16 mouse cellular contexts compared by ENCODE assay signal in the genomic region with DNA sequence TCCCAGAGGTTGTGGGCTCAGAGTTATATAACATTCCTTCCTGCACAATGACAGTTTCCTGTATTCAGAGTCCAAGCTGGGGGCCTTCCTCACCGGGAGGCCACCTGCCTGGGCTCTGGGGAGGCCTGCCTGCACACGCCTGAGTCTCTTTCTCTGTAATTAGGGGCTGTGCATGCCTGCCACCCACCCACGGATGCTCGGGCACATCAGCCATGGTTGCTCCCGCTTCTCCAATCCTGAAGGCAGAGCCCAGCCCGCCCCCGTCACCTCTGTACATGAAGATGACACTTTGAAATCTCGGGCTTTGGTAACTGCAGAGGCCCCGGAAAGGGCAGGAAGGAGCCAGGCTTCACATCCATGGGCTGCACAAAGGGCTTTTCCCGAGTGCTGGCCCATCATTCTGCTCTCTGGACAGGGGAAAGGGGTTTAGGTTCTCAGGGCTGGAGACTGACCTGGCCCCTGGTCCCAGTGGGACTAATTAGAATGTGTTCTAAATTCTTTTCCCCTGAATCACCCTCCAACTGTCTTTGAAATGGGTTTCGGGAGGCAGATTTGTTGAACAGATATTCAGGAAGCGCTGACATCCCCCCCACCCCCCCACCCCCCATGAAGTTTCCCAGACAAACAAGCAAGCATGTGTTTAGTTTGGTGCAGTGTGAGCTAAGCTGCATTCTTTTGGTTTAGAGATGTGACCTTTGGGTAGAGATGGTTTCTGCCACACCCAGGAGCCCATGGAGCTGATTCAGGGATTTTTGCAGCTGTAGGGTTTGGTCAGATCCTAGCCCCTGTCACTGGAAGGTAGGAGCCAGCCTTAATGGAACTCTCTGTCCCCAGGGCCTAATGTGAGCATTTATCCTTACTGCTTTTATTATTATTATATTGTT. TPM values are rescaled to one million over a fixed set of nuclear protein-coding genes. Genes with fewer than 3 reads are reported as not detected.
DNase-seq lines count a peak whose midpoint lies in the region; ATAC-seq lines count a peak whose summit lies in the region.
"Had no signal": no experiment of that assay in that cellular context is flagged by ENCODE, and none has a peak within 500 bp of the region (broad histone marks: within the 10 kb centered on the region; RNA-seq: fewer than 3 reads in every experiment).

No protein-coding gene starts in this region.

- ATAC-seq in forebrain, embryonic 12.5 days (ENCODE audit: low FRiP score): peak; percentile 5; the same call in 1 of the 2 replicates
- no peak for ATAC-seq in forebrain, embryonic 15.5 days (replicated peaks)
- ATAC-seq in midbrain, embryonic 11.5 days (ENCODE audit: low FRiP score): no peak
- peak; percentile 50; the same call in 1 of the 2 replicates for ATAC-seq in embryonic facial prominence, embryonic 11.5 days (replicated peaks; ENCODE audit: insufficient number of reproducible peaks, low FRiP score, low TSS enrichment, low read depth)

- no peak overlapping the region for H3K27ac ChIP-seq in forebrain, embryonic 12.5 days
- H3K27ac ChIP-seq in forebrain, embryonic 15.5 days (replicated peaks): no peak overlapping the region
- peak overlapping the region; percentile 28 for H3K27ac ChIP-seq in midbrain, embryonic 10.5 days (replicated peaks)
- no peak overlapping the region for H3K27ac ChIP-seq in midbrain, embryonic 11.5 days (ENCODE audit: low read depth, low read length)
- H3K27ac ChIP-seq in embryonic facial prominence, embryonic 11.5 days (replicated peaks; ENCODE audit: low read depth, low read length): no peak overlapping the region
- H3K27ac ChIP-seq: forebrain, embryonic 10.5 days; liver, embryonic 15.5 days had no signal

- DNase-seq in midbrain, embryonic 10.5 days (ENCODE audit: low spot score): no peak
- DNase-seq in midbrain, embryonic 11.5 days (ENCODE audit: low spot score, missing footprints): no peak
- no peak for DNase-seq in embryonic facial prominence, embryonic 11.5 days (ENCODE audit: low spot score)
- peak; percentile 54 for DNase-seq in mesoderm, embryonic 11.5 days (ENCODE audit: low read depth, low spot score)
- DNase-seq in gastrocnemius, postnatal 10 days: no peak
- DNase-seq in layer of hippocampus, adult 8-10 months (ENCODE audit: low spot score in 2 of 2): no peak
- DNase-seq: cerebellum, postnatal 36 days; gastrocnemius, postnatal 36 days; kidney, adult 18-20 months; lung, postnatal 4 days; thymus, postnatal 4 days had no signal

- no peak overlapping the region for H3K4me3 ChIP-seq in forebrain, embryonic 12.5 days (replicated peaks)
- H3K4me3 ChIP-seq in forebrain, embryonic 15.5 days: no peak overlapping the region
- H3K4me3 ChIP-seq in midbrain, embryonic 10.5 days: no peak overlapping the region
- H3K4me3 ChIP-seq in midbrain, embryonic 11.5 days (ENCODE audit: low read depth, low read length): no peak overlapping the region
- H3K4me3 ChIP-seq in embryonic facial prominence, embryonic 11.5 days (ENCODE audit: low read depth, low read length): no peak overlapping the region
- H3K4me3 ChIP-seq: forebrain, embryonic 10.5 days; liver, embryonic 15.5 days had no signal

- H3K36me3 ChIP-seq in forebrain, embryonic 12.5 days (replicated peaks): no peaks in the 10 kb centered on the region
- H3K36me3 ChIP-seq in forebrain, embryonic 15.5 days: no peaks in the 10 kb centered on the region
- H3K36me3 ChIP-seq in midbrain, embryonic 10.5 days: no peaks in the 10 kb centered on the region
- no peaks in the 10 kb centered on the region for H3K36me3 ChIP-seq in midbrain, embryonic 11.5 days (ENCODE audit: control insufficient read depth, insufficient read depth, low read length)
- no peaks in the 10 kb centered on the region for H3K36me3 ChIP-seq in embryonic facial prominence, embryonic 11.5 days (replicated peaks; ENCODE audit: control insufficient read depth, insufficient read depth, low read depth, low read length)
- H3K36me3 ChIP-seq: forebrain, embryonic 10.5 days; liver, embryonic 15.5 days had no signal

- WGBS in forebrain, embryonic 12.5 days: 43% methylated on average over 12 of the region's 12 CpGs
- 39% methylated on average over 12 of the region's 12 CpGs for WGBS in forebrain, embryonic 15.5 days
- WGBS in midbrain, embryonic 10.5 days: 56% methylated on average over 12 of the region's 12 CpGs
- 58% methylated on average over 12 of the region's 12 CpGs for WGBS in midbrain, embryonic 11.5 days
- WGBS in embryonic facial prominence, embryonic 11.5 days: 38% methylated on average over 12 of the region's 12 CpGs

- H3K9me3 ChIP-seq in forebrain, embryonic 12.5 days: no peaks in the 10 kb centered on the region
- no peaks in the 10 kb centered on the region for H3K9me3 ChIP-seq in forebrain, embryonic 15.5 days
- H3K9me3 ChIP-seq in midbrain, embryonic 10.5 days (replicated peaks): no peaks in the 10 kb centered on the region
- no peaks in the 10 kb centered on the region for H3K9me3 ChIP-seq in midbrain, embryonic 11.5 days (ENCODE audit: control insufficient read depth, low read length)
- H3K9me3 ChIP-seq in embryonic facial prominence, embryonic 11.5 days (replicated peaks; ENCODE audit: control insufficient read depth, low read length): no peaks in the 10 kb centered on the region; the same call in 1 of the 2 replicates
- H3K9me3 ChIP-seq: forebrain, embryonic 10.5 days; liver, embryonic 15.5 days had no signal

- H3K4me1 ChIP-seq in forebrain, embryonic 12.5 days: peaks cover 18% of the 10 kb centered on the region
- peaks cover 4% of the 10 kb centered on the region; the same call in 1 of the 2 replicates for H3K4me1 ChIP-seq in forebrain, embryonic 15.5 days
- H3K4me1 ChIP-seq in midbrain, embryonic 10.5 days: peaks cover 38% of the 10 kb centered on the region
- H3K4me1 ChIP-seq in midbrain, embryonic 11.5 days (ENCODE audit: control insufficient read depth, insufficient read depth, low read length): peaks cover 6% of the 10 kb centered on the region
- no peaks in the 10 kb centered on the region; the same call in 1 of the 2 replicates for H3K4me1 ChIP-seq in embryonic facial prominence, embryonic 11.5 days (ENCODE audit: control insufficient read depth, insufficient read depth, low read length)

- H3K9ac ChIP-seq in forebrain, embryonic 12.5 days: no peak overlapping the region; the same call in 1 of the 2 replicates
- H3K9ac ChIP-seq in forebrain, embryonic 15.5 days (replicated peaks): no peak overlapping the region
- no peak overlapping the region for H3K9ac ChIP-seq in midbrain, embryonic 11.5 days (ENCODE audit: low read length)
- no peak overlapping the region for H3K9ac ChIP-seq in embryonic facial prominence, embryonic 11.5 days (replicated peaks; ENCODE audit: low read length)
- H3K9ac ChIP-seq: liver, embryonic 15.5 days had no signal

- H3K27me3 ChIP-seq in forebrain, embryonic 12.5 days: no peaks in the 10 kb centered on the region
- no peaks in the 10 kb centered on the region for H3K27me3 ChIP-seq in forebrain, embryonic 15.5 days
- H3K27me3 ChIP-seq in midbrain, embryonic 10.5 days (ENCODE audit: low read depth, poor library complexity, severe bottlenecking): 0 out of 2 replicates have a peak, but pooled peaks cover 5% of the 10 kb centered on the region
- H3K27me3 ChIP-seq in midbrain, embryonic 11.5 days (ENCODE audit: control insufficient read depth, insufficient read depth, low read length): no peaks in the 10 kb centered on the region
- H3K27me3 ChIP-seq in embryonic facial prominence, embryonic 11.5 days (ENCODE audit: control insufficient read depth, insufficient read depth, low read length): no peaks in the 10 kb centered on the region
- H3K27me3 ChIP-seq: liver, embryonic 15.5 days had no signal

- H3K4me2 ChIP-seq in forebrain, embryonic 12.5 days: no peak overlapping the region
- H3K4me2 ChIP-seq in forebrain, embryonic 15.5 days (replicated peaks): no peak overlapping the region
- no peak overlapping the region for H3K4me2 ChIP-seq in midbrain, embryonic 11.5 days
- H3K4me2 ChIP-seq in embryonic facial prominence, embryonic 11.5 days (ENCODE audit: low read depth, low read length): no peak overlapping the region
- H3K4me2 ChIP-seq: liver, embryonic 15.5 days had no signal

RNA-seq across cellular contexts. Expression of a gene that starts 12.5 kb away (rescaled TPM):
- polyA plus RNA-seq in forebrain, embryonic 12.5 days (2016; fragmentation: Nextera tagmentation; extraction: Ambion mirVana): 22.2 and 25.6 TPM in 2 replicates
- polyA plus RNA-seq in forebrain, embryonic 15.5 days (2015; fragmentation: Nextera tagmentation; extraction: Ambion mirVana): 25.2 and 25.6 TPM in 2 replicates
- polyA plus RNA-seq in midbrain, embryonic 10.5 days (2016; fragmentation: Nextera tagmentation; extraction: Ambion mirVana): 9.4 and 12.2 TPM in 2 replicates
- polyA plus RNA-seq in midbrain, embryonic 11.5 days (2014; fragmentation: Nextera tagmentation; extraction: Ambion mirVana): 9.2 and 12.1 TPM in 2 replicates
- polyA plus RNA-seq in embryonic facial prominence, embryonic 11.5 days (2014; fragmentation: Nextera tagmentation; extraction: Ambion mirVana): 11.1 and 13.2 TPM in 2 replicates
- total RNA-seq in gastrocnemius, postnatal 10 days (2021): 1 to 10 TPM; 7.1 to 10.0 TPM
- total RNA-seq in layer of hippocampus, adult 8-10 months (2022): 10 to 100 TPM; 44.3 to 48.2 (median 44.9) TPM
- total RNA-seq: MEL had no signal

Comparison
In these comparisons a context has a peak if more than half of its experiments do, and no peak if none do; other contexts are left out.
1. ATAC-seq: peak in forebrain, embryonic 12.5 days (single experiment) and embryonic facial prominence, embryonic 11.5 days (single experiment); none in forebrain, embryonic 15.5 days (single experiment) and midbrain, embryonic 11.5 days (single experiment).